Mouse (Mus musculus): ENCODE data around the gene Mpzl2. TPM values are rescaled to one million over a fixed set of nuclear protein-coding genes. Genes with fewer than 3 reads are reported as not detected.

Mpzl2 gene
- polyA plus RNA-seq, 1 experiment from 2014 or later, result 6.1 TPM

DNA sequence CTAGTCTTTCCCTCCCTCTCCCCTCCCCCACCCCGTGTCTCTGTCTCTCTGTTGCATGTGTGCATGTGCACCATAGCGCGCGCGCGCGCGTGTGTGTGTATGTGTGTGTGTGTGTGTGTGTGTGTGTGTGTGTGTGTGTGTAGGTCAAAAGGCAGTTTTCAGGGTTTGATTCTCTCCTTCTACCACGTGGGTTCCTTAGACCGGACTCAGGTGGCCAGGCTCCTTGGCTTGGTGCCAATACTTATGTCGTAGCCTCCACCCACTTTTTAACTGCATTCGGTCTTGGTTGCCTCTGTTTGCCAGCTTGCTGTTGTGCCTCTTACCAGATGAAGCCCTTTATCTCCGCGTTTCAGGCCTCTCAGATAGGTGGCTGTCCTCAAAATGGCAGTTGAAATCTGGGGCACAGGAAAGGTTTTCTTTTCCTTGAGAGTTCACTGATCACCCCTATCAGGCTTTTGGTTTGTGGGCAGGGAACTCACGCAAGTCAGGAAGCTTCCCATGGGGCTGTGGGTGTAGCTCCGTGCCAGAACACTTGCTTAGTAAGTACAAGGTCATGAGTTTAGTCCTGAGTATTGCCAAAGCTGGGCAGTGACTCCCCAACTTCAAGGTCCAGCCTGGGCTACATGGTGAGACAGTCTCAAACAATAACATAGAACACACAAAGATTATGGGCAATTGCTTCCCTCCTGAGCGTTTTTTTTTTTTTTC is 1.7 kb downstream of the Mpzl2 start:
- no peaks in the 10 kb centered on the region for H3K36me3 ChIP-seq (ENCODE audit: control insufficient read depth, insufficient read depth)
- no peak for ATAC-seq (replicated peaks; ENCODE audit: extremely low read depth, insufficient read depth, low FRiP score)
- H3K9me3 ChIP-seq (replicated peaks; ENCODE audit: control insufficient read depth, low read length), result no peaks in the 10 kb centered on the region
- 26% methylated on average over 17 of the region's 17 CpGs for WGBS
- H3K9ac ChIP-seq (ENCODE audit: low read length), result no peak overlapping the region
- H3K4me1 ChIP-seq (ENCODE audit: control insufficient read depth, insufficient read depth, low read length), result peaks cover 10% of the 10 kb centered on the region
- peak overlapping the region; percentile 27 for H3K4me2 ChIP-seq (ENCODE audit: low read depth, low read length)
- H3K27ac ChIP-seq (ENCODE audit: low read length), result no peak overlapping the region
- peaks cover 48% of the 10 kb centered on the region for H3K27me3 ChIP-seq (ENCODE audit: control insufficient read depth, insufficient read depth, low read length)
- peak overlapping the region; percentile 10; the same call in 1 of the 2 replicates for H3K4me3 ChIP-seq (ENCODE audit: low read length)

DNA sequence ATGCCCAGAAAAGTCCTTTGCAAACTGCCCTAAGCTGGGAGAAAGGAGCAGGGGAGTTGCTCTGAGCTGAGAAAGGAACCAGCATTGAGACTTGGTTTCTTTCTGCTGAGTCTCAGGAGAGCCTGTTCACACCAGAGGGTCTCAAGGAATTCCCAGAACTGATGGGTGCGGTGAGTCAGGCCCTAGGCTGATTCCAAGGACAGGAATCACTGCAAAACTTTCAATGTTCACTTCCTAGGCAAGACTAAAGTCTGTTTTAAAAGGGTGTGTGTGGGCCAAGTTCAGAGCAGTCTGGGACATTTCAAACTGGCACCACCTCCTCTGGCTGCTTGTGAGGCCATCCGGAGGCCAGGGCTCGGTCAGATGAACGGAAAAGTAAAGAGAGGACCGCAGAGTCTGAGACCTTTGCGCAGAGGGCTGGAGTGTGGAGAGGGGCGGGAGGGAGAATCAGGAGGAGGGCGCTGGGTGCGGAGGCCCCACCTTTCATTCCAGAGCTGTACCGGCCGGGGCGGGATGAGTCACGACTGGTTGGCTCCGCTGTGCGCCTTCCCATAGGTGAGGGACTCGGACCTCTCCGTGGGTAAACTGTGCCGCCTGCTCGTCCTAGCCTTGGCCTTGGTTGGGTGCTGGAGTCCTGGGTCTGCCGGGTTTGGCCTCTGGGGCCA is 2.6 kb downstream of the Mpzl2 start:
- Histone ChIP-seq H3K4me3 (ENCODE audit: low read length) (peak overlapping the region; percentile 43), H3K27ac (ENCODE audit: low read length) (no peak overlapping the region), H3K9ac (ENCODE audit: low read length) (no peak overlapping the region; the same call in 1 of the 2 replicates), H3K27me3 (ENCODE audit: control insufficient read depth, insufficient read depth, low read length) (peaks cover 48% of the 10 kb centered on the region), H3K4me2 (ENCODE audit: low read depth, low read length) (peak overlapping the region; percentile 60), H3K4me1 (ENCODE audit: control insufficient read depth, insufficient read depth, low read length) (peaks cover 10% of the 10 kb centered on the region), H3K36me3 (ENCODE audit: control insufficient read depth, insufficient read depth) (no peaks in the 10 kb centered on the region), H3K9me3 (replicated peaks; ENCODE audit: control insufficient read depth, low read length) (no peaks in the 10 kb centered on the region)
- peak; percentile 70 for ATAC-seq (replicated peaks; ENCODE audit: extremely low read depth, insufficient read depth, low FRiP score)
- WGBS, result 2% methylated on average over 19 of the region's 20 CpGs

DNA sequence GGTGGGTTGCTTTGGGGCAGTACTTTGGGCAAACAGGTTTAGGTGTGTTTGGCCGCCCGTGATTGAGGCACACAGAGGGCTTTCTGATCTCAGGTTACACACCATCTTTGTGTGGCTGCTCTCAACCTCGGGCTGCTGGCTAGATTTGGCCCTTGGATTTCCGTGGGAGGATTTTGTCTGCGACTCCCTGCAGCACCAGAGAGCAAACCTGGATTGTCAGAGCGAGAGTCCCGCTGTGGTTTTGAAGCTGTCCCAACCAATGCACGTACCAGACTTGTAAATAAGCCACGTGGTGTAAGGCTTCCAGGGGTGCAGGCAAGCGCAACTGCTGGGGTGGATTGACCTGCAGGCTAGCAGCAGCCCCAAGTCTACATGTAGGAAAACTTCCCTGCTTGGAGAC is 3.3 kb downstream of the Mpzl2 start:
- WGBS, result under 1% methylated on average over 10 of the region's 10 CpGs
- Histone ChIP-seq H3K9ac (ENCODE audit: low read length) (0 out of 2 replicates have a peak overlapping the region, but pooled peaks have one; percentile 25), H3K27ac (ENCODE audit: low read length) (no peak overlapping the region), H3K36me3 (ENCODE audit: control insufficient read depth, insufficient read depth) (no peaks in the 10 kb centered on the region), H3K4me3 (ENCODE audit: low read length) (peak overlapping the region; percentile 43), H3K9me3 (replicated peaks; ENCODE audit: control insufficient read depth, low read length) (no peaks in the 10 kb centered on the region), H3K4me2 (ENCODE audit: low read depth, low read length) (peak overlapping the region; percentile 60), H3K4me1 (ENCODE audit: control insufficient read depth, insufficient read depth, low read length) (peaks cover 10% of the 10 kb centered on the region), H3K27me3 (ENCODE audit: control insufficient read depth, insufficient read depth, low read length) (peaks cover 49% of the 10 kb centered on the region)
- no peak for ATAC-seq (replicated peaks; ENCODE audit: extremely low read depth, insufficient read depth, low FRiP score)

DNA sequence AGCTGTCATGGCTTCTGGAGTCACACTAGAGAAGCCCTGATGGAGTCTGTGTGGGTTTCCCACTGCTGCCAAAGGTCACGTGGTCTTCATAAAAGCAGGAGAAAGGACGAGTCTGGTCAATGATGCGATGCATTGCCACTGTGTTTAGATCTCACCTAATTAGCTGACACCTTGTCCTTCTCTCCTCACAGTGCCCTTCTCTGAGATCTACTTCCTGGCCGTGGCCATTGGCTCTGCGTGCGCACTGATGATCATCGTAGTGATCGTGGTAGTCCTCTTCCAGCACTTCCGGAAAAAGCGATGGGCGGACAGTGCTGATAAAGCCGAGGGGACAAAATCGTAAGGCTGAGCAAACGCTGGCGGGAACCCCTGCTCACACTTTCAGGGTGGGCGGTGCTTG is 7.4 kb downstream of the Mpzl2 start:
- Histone ChIP-seq H3K9ac (ENCODE audit: low read length) (no peak overlapping the region), H3K27me3 (ENCODE audit: control insufficient read depth, insufficient read depth, low read length) (peaks cover 27% of the 10 kb centered on the region), H3K4me2 (ENCODE audit: low read depth, low read length) (no peak overlapping the region), H3K4me3 (ENCODE audit: low read length) (no peak overlapping the region), H3K9me3 (replicated peaks; ENCODE audit: control insufficient read depth, low read length) (no peaks in the 10 kb centered on the region), H3K36me3 (ENCODE audit: control insufficient read depth, insufficient read depth) (no peaks in the 10 kb centered on the region), H3K4me1 (ENCODE audit: control insufficient read depth, insufficient read depth, low read length) (peaks cover 3% of the 10 kb centered on the region), H3K27ac (ENCODE audit: low read length) (no peak overlapping the region)
- 80% methylated on average over 16 of the region's 16 CpGs for WGBS
- no peak for ATAC-seq (replicated peaks; ENCODE audit: extremely low read depth, insufficient read depth, low FRiP score)

DNA sequence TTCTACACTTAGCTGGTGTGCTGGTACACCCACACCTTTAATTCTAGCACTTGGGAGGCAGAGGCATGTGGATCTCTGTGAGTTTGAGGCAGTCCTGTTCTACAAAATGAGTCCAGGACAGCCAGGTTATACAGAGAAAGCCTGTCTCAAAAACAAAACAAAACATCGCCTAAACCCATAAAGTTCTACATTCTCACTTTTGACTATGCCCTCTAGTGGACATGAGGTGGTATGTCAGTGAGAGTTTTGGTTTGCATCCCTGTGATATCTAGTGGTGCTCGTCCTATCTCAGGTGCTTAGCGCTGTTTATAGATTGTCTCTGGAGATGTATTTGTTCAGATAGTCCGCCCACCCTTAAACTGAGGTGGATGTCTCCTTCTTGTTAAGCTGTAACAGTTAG is 8.9 kb downstream of the Mpzl2 start:
- Histone ChIP-seq H3K4me3 (ENCODE audit: low read length) (no peak overlapping the region), H3K27me3 (ENCODE audit: control insufficient read depth, insufficient read depth, low read length) (peaks cover 20% of the 10 kb centered on the region), H3K4me1 (ENCODE audit: control insufficient read depth, insufficient read depth, low read length) (no peaks in the 10 kb centered on the region), H3K9ac (ENCODE audit: low read length) (no peak overlapping the region), H3K36me3 (ENCODE audit: control insufficient read depth, insufficient read depth) (no peaks in the 10 kb centered on the region), H3K27ac (ENCODE audit: low read length) (no peak overlapping the region), H3K9me3 (replicated peaks; ENCODE audit: control insufficient read depth, low read length) (no peaks in the 10 kb centered on the region), H3K4me2 (ENCODE audit: low read depth, low read length) (no peak overlapping the region)
- ATAC-seq (replicated peaks; ENCODE audit: extremely low read depth, insufficient read depth, low FRiP score), result no peak
- WGBS, result 21% methylated on average over 4 of the region's 4 CpGs

DNA sequence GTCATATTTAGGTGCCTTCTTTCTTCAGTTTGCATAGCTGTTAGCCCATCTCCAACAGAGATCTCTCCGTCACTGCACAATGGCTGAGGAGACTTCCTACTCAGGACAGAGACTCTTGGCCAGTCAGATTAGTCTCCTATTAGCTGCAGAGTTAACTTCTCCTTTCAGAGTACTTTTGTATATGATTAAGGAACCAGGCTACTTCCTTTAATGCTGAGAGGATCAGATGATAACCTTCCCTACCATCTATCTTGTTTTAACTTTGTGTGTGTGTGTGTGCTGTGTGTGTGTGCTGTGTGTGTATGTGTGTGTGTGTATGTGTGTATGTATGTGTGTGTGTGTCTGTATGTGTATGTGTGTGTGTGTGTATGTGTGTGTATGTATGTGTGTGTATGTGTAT is 10.1 kb downstream of the Mpzl2 start:
- H3K4me1 ChIP-seq (ENCODE audit: control insufficient read depth, insufficient read depth, low read length), result no peaks in the 10 kb centered on the region
- WGBS, result 85% methylated on average over 1 of the region's 1 CpGs
- H3K9ac ChIP-seq (ENCODE audit: low read length), result no peak overlapping the region
- H3K27me3 ChIP-seq (ENCODE audit: control insufficient read depth, insufficient read depth, low read length), result peaks cover 15% of the 10 kb centered on the region
- no peak for ATAC-seq (replicated peaks; ENCODE audit: extremely low read depth, insufficient read depth, low FRiP score)
- no peak overlapping the region for H3K4me3 ChIP-seq (ENCODE audit: low read length)
- H3K36me3 ChIP-seq (ENCODE audit: control insufficient read depth, insufficient read depth), result no peaks in the 10 kb centered on the region
- no peak overlapping the region for H3K4me2 ChIP-seq (ENCODE audit: low read depth, low read length)
- no peaks in the 10 kb centered on the region for H3K9me3 ChIP-seq (replicated peaks; ENCODE audit: control insufficient read depth, low read length)
- H3K27ac ChIP-seq (ENCODE audit: low read length), result no peak overlapping the region

- ATAC-seq (replicated peaks; ENCODE audit: extremely low read depth, insufficient read depth, low FRiP score), result no peak
- Histone ChIP-seq H3K36me3 (ENCODE audit: control insufficient read depth, insufficient read depth) (no peaks in the 10 kb centered on the region), H3K4me2 (ENCODE audit: low read depth, low read length) (no peak overlapping the region), H3K27ac (ENCODE audit: low read length) (no peak overlapping the region), H3K9ac (ENCODE audit: low read length) (no peak overlapping the region), H3K4me3 (ENCODE audit: low read length) (no peak overlapping the region), H3K4me1 (ENCODE audit: control insufficient read depth, insufficient read depth, low read length) (no peaks in the 10 kb centered on the region), H3K9me3 (replicated peaks; ENCODE audit: control insufficient read depth, low read length) (no peaks in the 10 kb centered on the region), H3K27me3 (ENCODE audit: control insufficient read depth, insufficient read depth, low read length) (peaks cover 13% of the 10 kb centered on the region)
- 77% methylated on average over 2 of the region's 2 CpGs for WGBS
Measured at GRCm38 (mm10) chr9:45050301-45050700, 10.7 kb downstream of the Mpzl2 start.

DNA sequence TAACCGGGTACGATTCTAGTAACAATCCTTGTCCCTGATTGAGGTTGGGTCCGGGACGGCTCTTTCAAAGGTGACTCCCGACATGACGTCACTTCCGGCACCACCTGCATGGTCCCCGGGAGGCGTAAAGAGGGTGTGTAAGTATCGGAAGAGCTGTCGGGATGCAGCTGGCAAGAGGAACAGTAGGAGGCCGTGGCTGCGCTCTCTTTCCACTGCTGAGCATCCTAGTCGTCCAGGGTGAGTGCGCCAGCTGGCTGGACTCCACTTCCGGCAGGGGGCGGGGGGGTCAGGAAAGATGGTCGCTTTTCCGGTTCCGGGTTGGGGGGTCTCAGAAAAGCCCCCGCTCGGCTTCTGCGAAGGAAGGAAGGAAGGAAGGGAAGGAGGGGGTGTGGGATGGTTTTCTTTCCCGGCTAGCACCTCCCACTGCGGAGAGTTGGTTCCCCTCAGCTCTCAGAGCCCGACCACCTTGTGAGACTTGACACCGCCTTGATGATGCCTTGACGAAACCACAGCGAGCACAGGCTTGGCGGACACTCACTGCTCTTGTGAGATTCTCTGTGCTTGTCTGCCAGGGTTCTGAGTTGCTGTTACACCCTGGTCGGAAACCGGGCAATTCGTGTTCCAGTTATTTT is 15.6 kb downstream of the Mpzl2 start, which contains the start of gene Mpzl3:
Mpzl3 (plus strand) TSS at position 105 of the 632 bp plus-strand sequence.
- ATAC-seq (replicated peaks; ENCODE audit: extremely low read depth, insufficient read depth, low FRiP score), result peak; percentile 88
- H3K9me3 ChIP-seq (replicated peaks; ENCODE audit: control insufficient read depth, low read length), result no peaks in the 10 kb centered on the region
- peak within 1 kb of the TSS; percentile 86 for H3K4me3 ChIP-seq (ENCODE audit: low read length)
- peak within 1 kb of the TSS; percentile 87 for H3K27ac ChIP-seq (ENCODE audit: low read length)
- H3K36me3 ChIP-seq (ENCODE audit: control insufficient read depth, insufficient read depth), result no peaks in the 10 kb centered on the region
- H3K27me3 ChIP-seq (ENCODE audit: control insufficient read depth, insufficient read depth, low read length), result peaks cover 27% of the 10 kb centered on the region
- H3K9ac ChIP-seq (ENCODE audit: low read length), result peak within 1 kb of the TSS; percentile 69
- WGBS, result under 1% methylated on average over 32 of the region's 33 CpGs
- no peaks in the 10 kb centered on the region for H3K4me1 ChIP-seq (ENCODE audit: control insufficient read depth, insufficient read depth, low read length)
- H3K4me2 ChIP-seq (ENCODE audit: low read depth, low read length), result peak within 1 kb of the TSS; percentile 81

Data from heart, embryonic 16.5 days (tissue).